Mouse (Mus musculus): ENCODE data around the gene Fut2.
A peak's percentile ranks its signal among the peaks of the same experiment; 100 is the strongest.

Fut2 gene

DNA sequence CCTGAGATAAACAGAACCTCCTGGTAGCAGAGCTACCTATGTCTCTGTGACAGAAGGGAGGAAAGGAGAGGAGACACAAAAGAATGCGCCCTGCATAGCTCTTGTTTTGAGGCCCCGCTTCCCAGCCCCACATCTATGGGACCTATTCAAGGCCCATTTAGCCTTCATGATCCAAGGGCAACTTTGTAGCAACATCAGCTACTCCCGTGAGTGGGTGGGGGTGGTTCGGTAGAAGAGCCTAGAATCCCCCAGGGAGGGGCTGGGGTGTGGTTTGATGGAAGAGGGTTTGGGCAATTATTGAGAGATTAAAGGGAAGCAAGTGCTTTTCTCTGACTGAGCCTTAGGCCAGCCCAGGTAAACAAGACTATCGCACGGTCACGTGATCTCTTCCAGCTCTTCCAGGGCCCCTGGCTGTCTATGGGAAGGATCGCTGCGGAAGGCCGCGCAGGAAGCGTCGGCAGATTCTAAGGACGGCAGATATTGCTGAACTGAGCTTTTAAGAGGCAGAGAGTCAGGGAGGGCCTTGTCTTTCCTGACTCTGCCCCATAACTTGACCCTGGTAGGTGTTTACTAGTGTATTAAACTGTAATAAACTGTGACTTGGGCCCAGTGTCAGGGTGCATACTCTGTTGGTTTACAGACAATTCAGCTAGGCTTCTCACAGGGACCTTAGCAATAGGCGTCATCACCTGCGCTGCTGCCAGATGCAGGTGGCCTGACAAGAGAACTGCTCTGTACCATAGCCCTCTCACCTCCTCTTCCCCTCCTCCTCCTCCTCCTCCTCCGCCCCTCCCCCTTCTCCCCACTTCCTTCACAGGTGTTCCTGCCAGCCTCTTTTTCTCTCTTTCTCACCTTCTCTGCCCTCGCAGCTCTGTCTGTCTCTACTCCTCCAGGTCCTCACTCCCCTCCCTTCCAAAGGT, 67.0 kb downstream of the Fut2 start:
- peak; percentile 79 for DNase-seq (ENCODE audit: low spot score)
